Mouse (Mus musculus): Measurements from ENCODE around the gene Sh3bgrl2.

GRCm38 (mm10) chr9:83569898-83570297 is 21.8 kb downstream of the Sh3bgrl2 start:
- TF ChIP-seq POLR2A (IDR thresholded peaks at IDR 0.05; ENCODE audit: extremely low read depth, insufficient read depth, low read length) (no peak), CTCF (IDR thresholded peaks at IDR 0.05; ENCODE audit: extremely low read depth, insufficient read depth, low read length) (no peak)
